Mouse (Mus musculus): Measurements from ENCODE around the gene Apba2.

The Apba2 gene

GRCm38 (mm10) chr7:64729785-64730184 lies 228.3 kb downstream of the Apba2 start:
- DNase-seq: peak; percentile 71

- no peak for DNase-seq
These were observed 237.6 kb downstream of the Apba2 start for GRCm38 (mm10) chr7:64739131-64739530.

- peak; percentile 86 for DNase-seq
These were observed 240.1 kb downstream of the Apba2 start for GRCm38 (mm10) chr7:64741333-64742307.

DNA sequence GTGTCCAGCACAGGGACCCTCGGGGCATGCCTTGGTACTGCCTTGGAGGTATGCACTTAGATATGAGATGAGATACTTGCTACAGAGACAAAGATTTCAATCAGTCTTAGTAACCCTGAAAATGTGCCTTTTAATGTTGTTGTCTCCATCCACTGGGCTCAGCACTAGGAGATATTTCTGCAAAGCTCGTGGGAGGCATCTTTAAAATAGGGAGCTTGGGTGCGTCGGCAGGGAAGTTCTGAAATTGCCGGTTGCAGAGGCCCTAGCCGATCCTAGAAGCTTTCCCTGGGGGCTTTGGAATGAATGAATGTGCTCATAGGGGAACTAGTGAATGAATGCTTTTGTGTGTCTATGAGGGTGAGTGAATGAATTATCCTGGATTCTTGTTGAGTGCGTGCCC lies 242.1 kb downstream of the Apba2 start:
- DNase-seq: peak; percentile 71

DNA sequence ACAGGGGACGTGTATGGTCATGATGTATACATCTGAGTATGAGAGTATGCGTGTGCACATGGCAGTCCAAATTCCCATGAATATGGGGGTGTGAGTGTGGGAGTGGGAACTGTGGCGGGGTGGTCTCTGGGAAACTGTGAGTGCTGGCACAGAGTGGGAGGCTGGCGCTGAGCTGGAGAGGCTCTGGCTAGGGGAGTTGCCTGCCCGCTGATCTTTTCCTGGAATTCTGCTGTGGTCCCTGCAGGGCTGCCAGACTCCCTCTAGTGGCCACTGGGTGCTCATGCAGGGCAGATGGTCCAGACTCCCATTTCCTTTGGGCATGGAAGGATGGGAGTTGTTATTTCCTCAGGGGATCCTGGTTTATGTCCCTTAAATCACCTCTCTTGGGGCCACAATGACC lies 250.0 kb downstream of the Apba2 start:
- DNase-seq: peak; percentile 75

DNA sequence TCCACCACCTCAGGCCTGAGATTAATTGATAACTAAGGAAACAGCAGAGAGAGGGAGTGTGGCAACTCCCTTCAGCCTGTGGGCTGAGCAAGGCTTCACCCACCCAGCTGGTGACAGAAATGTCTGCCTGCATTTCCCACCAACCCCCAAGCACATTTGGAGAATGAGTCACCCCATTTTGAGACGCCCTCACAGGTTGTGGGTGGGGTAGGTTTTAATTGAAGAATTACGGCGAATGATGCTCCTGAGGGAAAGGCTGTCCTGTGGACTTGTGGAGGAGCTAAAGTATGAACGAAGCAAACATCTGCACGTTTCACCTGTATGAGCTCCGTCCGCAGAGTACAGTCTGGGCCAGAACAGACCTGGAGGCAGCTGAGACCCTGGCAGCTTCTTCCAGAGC lies 250.6 kb downstream of the Apba2 start:
- DNase-seq: peak; percentile 90

DNA sequence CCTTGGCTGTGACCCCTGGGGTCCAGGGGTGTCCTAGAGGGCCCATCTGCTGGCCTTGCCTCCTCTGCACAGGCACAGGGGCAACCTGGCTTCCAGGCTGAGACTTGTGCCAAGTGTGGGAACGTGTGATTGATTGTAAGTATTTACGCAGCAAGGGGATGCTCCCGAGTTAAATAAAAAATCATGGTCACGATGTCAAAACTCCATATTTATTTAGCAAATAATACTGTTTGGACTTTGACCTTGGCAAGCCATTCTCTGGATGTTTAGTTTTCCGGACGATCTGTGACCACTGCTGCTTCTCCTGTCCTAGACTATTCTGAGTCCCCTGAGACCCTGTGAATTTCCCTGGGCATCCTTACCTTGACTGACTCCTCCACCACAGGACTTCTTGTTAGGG lies 252.2 kb downstream of the Apba2 start:
- DNase-seq: no peak

DNA sequence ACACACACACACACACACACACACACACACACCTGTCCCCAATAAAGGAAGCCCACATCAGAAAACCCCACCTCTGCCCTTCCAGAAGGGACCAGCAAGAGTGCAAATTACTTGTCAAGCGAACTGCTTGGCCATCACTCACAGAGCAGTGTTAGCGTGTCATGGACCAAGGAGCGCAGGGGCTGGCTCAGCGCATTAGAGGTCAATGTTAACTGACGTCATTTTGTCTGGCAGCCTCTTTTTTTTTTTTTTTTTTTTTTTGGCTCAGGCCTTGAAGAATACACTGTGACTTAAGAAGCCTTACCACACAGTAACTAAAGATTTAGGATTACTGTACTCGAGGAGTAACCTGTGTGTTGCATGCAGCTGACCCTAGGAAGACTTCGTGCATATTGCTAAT lies 252.7 kb downstream of the Apba2 start:
- no peak for DNase-seq

DNA sequence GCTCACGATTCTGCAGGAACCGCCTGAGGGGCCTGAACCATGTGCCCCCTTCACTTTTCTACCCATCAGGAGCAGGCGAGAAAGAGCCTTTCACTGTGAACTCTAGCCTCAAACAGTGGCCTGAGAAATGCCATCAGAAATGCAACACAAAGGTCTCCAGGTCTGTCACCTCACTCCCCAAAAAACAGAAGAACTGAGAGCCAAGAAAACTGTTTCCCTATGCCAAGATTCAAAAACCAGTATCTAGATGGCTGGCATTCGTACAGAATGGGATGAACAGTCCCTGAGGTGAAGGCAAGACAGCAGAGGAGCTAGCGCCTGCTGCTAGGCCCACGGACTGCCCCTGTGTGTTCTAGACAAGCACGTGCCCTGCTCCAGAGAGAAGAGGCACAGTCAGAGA lies 253.6 kb downstream of the Apba2 start:
- DNase-seq: no peak

- DNase-seq: no peak
These were observed 264.1 kb downstream of the Apba2 start for GRCm38 (mm10) chr7:64765595-64765994.

DNA sequence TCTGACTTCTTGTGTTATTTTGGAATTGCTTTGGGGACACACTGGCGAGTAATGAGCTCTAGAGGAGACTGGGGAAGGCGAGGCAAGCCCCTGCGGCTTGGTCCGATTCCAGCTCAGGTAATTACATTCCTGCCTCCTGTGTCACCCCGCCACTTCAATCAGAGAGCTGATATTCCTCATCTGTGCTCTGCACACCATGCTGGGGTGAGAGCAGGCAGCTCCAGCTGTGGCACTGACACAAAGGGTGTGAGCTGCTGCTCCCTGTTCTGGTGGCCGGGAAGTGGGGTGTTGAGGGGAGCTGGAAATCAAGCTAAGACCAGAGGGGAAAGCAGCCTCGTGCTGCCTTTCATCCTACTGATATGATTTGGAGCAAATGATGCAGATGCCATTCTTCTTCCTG lies 268.3 kb downstream of the Apba2 start:
- no peak for DNase-seq

- no peak for DNase-seq
These were observed 269.4 kb downstream of the Apba2 start for GRCm38 (mm10) chr7:64770779-64771390.

DNA sequence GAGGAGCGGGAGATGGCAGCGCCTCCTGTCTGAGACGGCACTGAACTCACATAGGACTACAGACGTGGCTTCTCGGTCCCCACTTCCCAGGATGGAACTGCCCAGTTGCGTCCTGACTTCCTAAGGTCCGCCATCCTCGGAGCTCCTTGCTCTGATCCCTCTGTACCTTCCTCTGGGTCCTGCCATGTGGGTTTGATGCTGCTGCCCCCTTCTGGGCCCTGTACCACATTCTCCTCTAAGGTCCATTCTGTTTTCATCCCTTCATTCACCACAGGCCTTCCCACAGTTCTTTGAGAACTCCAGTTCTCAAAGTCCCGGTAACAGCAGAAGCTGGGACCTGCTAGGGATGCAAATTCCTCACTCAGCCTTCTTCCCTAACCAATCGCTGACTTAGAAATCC lies 272.0 kb downstream of the Apba2 start:
- DNase-seq: no peak

DNA sequence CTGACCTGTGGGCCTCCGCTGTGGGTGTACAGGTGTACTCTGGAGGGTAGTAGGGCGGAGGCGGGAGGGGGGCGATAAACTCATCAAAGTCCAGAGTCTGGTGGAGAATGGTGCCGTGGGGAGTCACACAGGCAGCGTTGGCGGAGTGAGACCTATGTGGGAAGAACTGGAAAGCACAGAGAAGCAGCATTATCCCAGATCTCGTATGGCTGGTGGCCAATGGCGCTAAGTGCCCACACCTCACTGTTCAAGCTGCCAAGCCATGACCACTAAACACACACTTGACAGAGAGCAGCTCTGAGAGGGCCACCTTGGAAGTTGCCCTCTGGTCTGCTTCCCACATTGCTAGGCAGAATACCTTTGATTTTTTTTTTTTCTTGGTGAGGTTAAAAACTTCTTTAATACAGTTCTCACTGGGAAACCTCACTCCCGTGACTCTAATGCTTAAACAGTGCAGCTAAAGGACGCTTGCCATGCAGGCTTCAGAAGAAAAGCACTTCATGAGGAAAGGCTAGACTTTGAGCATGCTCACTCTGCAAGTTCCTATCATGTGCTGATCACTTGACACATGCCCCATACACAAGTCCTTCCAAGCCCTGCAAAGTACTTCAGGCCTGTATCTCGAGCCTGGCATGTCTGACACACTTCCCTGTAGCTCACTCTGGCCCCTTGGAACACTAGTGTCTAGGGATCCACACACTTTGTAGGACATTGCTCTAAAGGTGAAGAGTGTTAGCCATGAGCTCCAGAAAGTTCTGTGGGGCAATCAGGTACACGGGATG lies 275.4 kb downstream of the Apba2 start:
- peak; percentile 79 for DNase-seq

GRCm38 (mm10) chr7:64779501-64779900 lies 278.0 kb downstream of the Apba2 start:
- peak; percentile 85 for DNase-seq

DNA sequence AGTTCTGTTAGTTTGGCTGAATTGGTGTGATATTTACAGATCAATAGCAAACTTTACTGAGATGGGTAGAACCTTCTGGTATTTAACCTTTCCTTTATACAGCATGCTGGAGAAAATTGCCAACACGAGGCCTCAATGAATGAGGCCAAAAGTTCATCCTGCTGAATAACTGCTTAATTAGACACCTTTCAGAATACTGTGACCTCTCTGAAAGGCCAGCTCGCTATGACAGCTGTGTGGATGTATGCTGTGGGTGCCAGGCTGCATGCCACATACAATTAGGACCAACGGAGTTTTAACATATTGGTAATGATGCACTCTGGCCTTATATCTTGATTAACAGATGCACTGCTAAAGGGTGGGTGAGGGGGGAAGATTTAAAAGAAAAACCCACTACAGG lies 283.5 kb downstream of the Apba2 start:
- no peak for DNase-seq

DNA sequence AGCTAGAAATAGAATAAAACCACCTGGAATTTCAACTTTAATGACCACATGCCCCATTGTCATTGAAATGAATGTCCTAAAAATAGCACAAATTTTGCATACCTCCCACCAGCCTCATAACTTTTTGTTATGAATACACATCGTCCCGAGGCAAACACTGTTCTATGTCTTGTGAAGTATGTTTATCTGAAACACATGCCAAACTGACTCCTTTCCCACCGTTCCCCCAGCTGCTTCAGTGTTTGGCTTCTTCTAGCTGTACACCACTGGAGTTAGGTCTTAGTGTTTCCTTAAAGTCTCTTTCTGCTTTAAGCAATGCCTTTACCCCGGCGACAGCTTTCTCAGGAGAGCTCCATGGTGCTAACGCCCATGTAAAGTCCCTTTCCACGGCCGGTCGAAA lies 289.6 kb downstream of the Apba2 start:
- DNase-seq: no peak

GRCm38 (mm10) chr7:64792031-64792430 lies 290.5 kb downstream of the Apba2 start:
- DNase-seq: no peak

DNA sequence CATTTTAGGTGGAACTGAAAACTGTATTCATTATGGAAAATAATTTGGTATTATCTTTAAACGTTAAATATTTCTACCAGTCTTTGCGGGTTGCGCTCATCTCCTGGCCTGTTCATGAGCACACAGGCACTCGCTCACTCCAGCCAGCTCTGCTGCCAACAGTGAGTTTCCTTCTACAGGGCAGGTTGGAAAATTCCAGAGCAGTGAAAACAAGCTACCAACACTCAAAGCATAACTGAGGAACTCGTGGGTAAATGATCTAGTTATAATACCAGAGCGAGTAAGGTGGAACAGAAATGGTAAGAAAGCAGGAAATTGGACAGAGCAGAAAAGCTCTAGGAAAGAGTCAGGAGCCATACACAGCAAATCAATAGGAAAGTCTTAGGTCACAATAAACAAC lies 294.0 kb downstream of the Apba2 start:
- no peak for DNase-seq
